Mouse (Mus musculus) embryonic fibroblast, embryonic 13.5 days (primary cell): ENCODE data around the gene Ran. TPM values are rescaled to one million over a fixed set of nuclear protein-coding genes. Genes with fewer than 3 reads are reported as not detected.
A peak's percentile ranks its signal among the peaks of the same experiment; 100 is the strongest.

ENCODE experiments used
- H3K27ac ChIP-seq: 2 replicates; pipeline ENCODE4 v1.5.1; 2012; ENCODE audit warnings: low read length, control low read depth, inconsistent platforms; ENCODE audit not compliant: insufficient read depth
- H3K4me1 ChIP-seq: 2 replicates; pipeline ENCODE4 v1.6.1; 2011; ENCODE audit warnings: low read length; ENCODE audit not compliant: control insufficient read depth, insufficient read depth
- H3K4me3 ChIP-seq: 2 replicates; pipeline ENCODE4 v1.5.1; 2011; ENCODE audit warnings: mild to moderate bottlenecking, control low read depth, low read length; ENCODE audit not compliant: insufficient read depth
- CTCF ChIP-seq: IDR thresholded peaks from 2 replicates; pipeline ENCODE4 v1.5.1; 2011; ENCODE audit warnings: mild to moderate bottlenecking, control low read depth, low read length, moderate library complexity, borderline replicate concordance; ENCODE audit not compliant: insufficient read depth
- POLR2A ChIP-seq: IDR thresholded peaks from 2 replicates; pipeline ENCODE4 v1.6.1; 2011; ENCODE audit warnings: low read depth, mild to moderate bottlenecking, control low read depth, low read length, moderate library complexity
- polyA plus RNA-seq: library from polyadenylated mRNA; stranded (reverse); fragments of >200 nt; gene quantifications from 2 replicates; pipeline ENCODE4 v1.2.4, GENCODE M21; 2011; ENCODE audit warnings: low read depth; ENCODE audit not compliant: missing spikeins, insufficient read length

Ran gene
- polyA plus RNA-seq, 1 experiment = 260 TPM

- no peaks in the 10 kb centered on the region for H3K4me1 ChIP-seq
- TF ChIP-seq CTCF (no peak), POLR2A (no peak)
- no peak overlapping the region for H3K4me3 ChIP-seq
- no peak overlapping the region for H3K27ac ChIP-seq
These were observed 17.9 kb downstream of the Ran start for GRCm38 (mm10) chr5:129037739-129038138.

- H3K4me3 ChIP-seq = no peak overlapping the region
- no peaks in the 10 kb centered on the region for H3K4me1 ChIP-seq
- TF ChIP-seq POLR2A = no peak
- TF ChIP-seq CTCF = no peak
- H3K27ac ChIP-seq = no peak overlapping the region
These were observed 26.0 kb downstream of the Ran start for GRCm38 (mm10) chr5:129045641-129046580.

- Histone ChIP-seq H3K4me1 (no peaks in the 10 kb centered on the region), H3K27ac (no peak overlapping the region), H3K4me3 (no peak overlapping the region)
- TF ChIP-seq CTCF = no peak
- no peak for TF ChIP-seq POLR2A
These were observed 29.5 kb downstream of the Ran start for GRCm38 (mm10) chr5:129049372-129049771.

GRCm38 (mm10) chr5:129051910-129052309, 32.0 kb downstream of the Ran start:
- Histone ChIP-seq H3K27ac (no peak overlapping the region), H3K4me1 (no peaks in the 10 kb centered on the region), H3K4me3 (no peak overlapping the region)
- no peak for TF ChIP-seq POLR2A
- TF ChIP-seq CTCF = no peak

- Histone ChIP-seq H3K4me1 (no peaks in the 10 kb centered on the region), H3K4me3 (no peak overlapping the region), H3K27ac (no peak overlapping the region)
- TF ChIP-seq POLR2A (no peak), CTCF (no peak)
These were observed 32.9 kb downstream of the Ran start for GRCm38 (mm10) chr5:129052636-129053355.

- H3K27ac ChIP-seq = no peak overlapping the region
- no peaks in the 10 kb centered on the region for H3K4me1 ChIP-seq
- TF ChIP-seq POLR2A = no peak
- TF ChIP-seq CTCF = no peak
These were observed 34.9 kb downstream of the Ran start for GRCm38 (mm10) chr5:129054675-129055284.

GRCm38 (mm10) chr5:129059116-129059515, 39.2 kb downstream of the Ran start:
- Histone ChIP-seq H3K27ac (no peak overlapping the region), H3K4me1 (no peaks in the 10 kb centered on the region), H3K4me3 (no peak overlapping the region)
- TF ChIP-seq POLR2A (no peak), CTCF (no peak)

More at GRCm38 (mm10) chr5:129054675-129055284, 34.9 kb downstream of the Ran start:
- H3K4me3 ChIP-seq = no peak overlapping the region

- TF ChIP-seq POLR2A = no peak
- TF ChIP-seq CTCF = 0 out of 2 replicates have a peak, but pooled peaks have one; percentile 16
- Histone ChIP-seq H3K4me1 (peaks cover 2% of the 10 kb centered on the region; the same call in 1 of the 2 replicates), H3K4me3 (no peak overlapping the region), H3K27ac (no peak overlapping the region)
These were observed 41.7 kb downstream of the Ran start for GRCm38 (mm10) chr5:129061579-129061978.

GRCm38 (mm10) chr5:129063037-129063791, 43.3 kb downstream of the Ran start:
- Histone ChIP-seq H3K4me3 (no peak overlapping the region), H3K4me1 (peaks cover 2% of the 10 kb centered on the region; the same call in 1 of the 2 replicates), H3K27ac (no peak overlapping the region)
- TF ChIP-seq POLR2A (no peak), CTCF (peak; percentile 45; the same call in 1 of the 2 replicates)
